Mouse (Mus musculus): ENCODE measurements at regions not wholly inside any gene's neighbourhood (a gene's known extent, or its start where the extent isn't known, plus 50 kb on each side); places are given as distances from the start of the nearest gene placed in this dataset.

GRCm38 (mm10) chr8:6582732-6583131 lies 1477.6 kb upstream of the Slc10a2 start:
- TF ChIP-seq CTCF (IDR thresholded peaks at IDR 0.05; ENCODE audit: borderline replicate concordance, control insufficient read depth, extremely low read depth, insufficient read depth, low read length, poor library complexity): no peak
- no peak for TF ChIP-seq POLR2A (IDR thresholded peaks at IDR 0.05; ENCODE audit: control insufficient read depth, extremely low read depth, insufficient read depth, low read length, poor library complexity)
